Mouse (Mus musculus) cerebellum, adult 2 months (tissue): ENCODE results near the gene Lin28a.

ENCODE experiments used
- CTCF ChIP-seq: fragments of 200-500 bp; IDR thresholded peaks from 2 replicates; pipeline ENCODE4 v1.5.1; 2011; ENCODE audit warnings: low read depth, mild to moderate bottlenecking, control low read depth, low read length, moderate library complexity, borderline replicate concordance; ENCODE audit not compliant: insufficient read depth
- POLR2A ChIP-seq: fragments of 200-500 bp; IDR thresholded peaks from 2 replicates; pipeline ENCODE4 v1.6.1; 2011; ENCODE audit warnings: low read length, control low read depth, borderline replicate concordance; ENCODE audit not compliant: insufficient read depth

DNA sequence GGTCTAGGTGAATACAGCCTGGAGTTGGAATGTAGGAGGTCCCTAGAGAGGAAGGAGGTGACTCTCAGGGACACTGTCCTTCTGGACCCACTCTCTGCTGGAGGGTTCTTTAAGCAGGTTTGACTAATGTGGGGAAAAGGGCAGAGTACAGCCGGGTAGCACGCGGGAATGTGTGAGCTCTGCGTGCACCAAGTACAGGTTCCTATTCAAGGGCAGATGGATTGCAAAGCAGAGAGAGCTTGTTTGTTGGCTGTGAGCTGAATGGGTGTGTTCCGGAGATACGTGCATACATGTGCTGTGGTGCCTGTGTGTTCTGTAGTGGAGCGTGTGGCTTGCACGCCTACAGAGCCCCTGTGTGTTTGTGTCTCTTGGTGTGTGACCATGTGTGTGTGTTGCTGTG, 48.7 kb upstream of the Lin28a start:
- no peak for TF ChIP-seq POLR2A
- no peak for TF ChIP-seq CTCF
